Mouse (Mus musculus) liver, adult 2 months (tissue): ENCODE measurements around the gene Meaf6. TPM values are rescaled to one million over a fixed set of nuclear protein-coding genes. Genes with fewer than 3 reads are reported as not detected.

ENCODE experiments used
- DNase-seq: peaks from one replicate; pipeline ENCODE4 v3.0.0-alpha.2; 2011; ENCODE audit warnings: low read depth, low spot score; ENCODE audit errors: extremely low read depth
- H3K27ac ChIP-seq: fragments of 200-500 bp; replicated peaks from 2 replicates; pipeline ENCODE4 v1.5.1; 2012; ENCODE audit warnings: low read depth, mild to moderate bottlenecking, control low read depth, inconsistent platforms, low read length; ENCODE audit not compliant: insufficient read depth
- H3K27me3 ChIP-seq: fragments of 200-500 bp; 2 replicates; pipeline ENCODE4 v1.6.1; 2012; ENCODE audit warnings: mild to moderate bottlenecking, moderate library complexity, low read length, inconsistent platforms; ENCODE audit not compliant: control insufficient read depth, insufficient read depth
- H3K36me3 ChIP-seq: fragments of 200-500 bp; 2 replicates; pipeline ENCODE4 v1.6.1; 2012; ENCODE audit warnings: low read length, inconsistent platforms; ENCODE audit not compliant: control insufficient read depth, insufficient read depth
- H3K4me1 ChIP-seq: fragments of 200-500 bp; 2 replicates; pipeline ENCODE4 v1.6.1; 2011; ENCODE audit warnings: low read length; ENCODE audit not compliant: control insufficient read depth, insufficient read depth
- H3K4me3 ChIP-seq: fragments of 200-500 bp; 2 replicates; pipeline ENCODE4 v1.5.1; 2011; ENCODE audit warnings: low read depth, mild to moderate bottlenecking, control low read depth, low read length, moderate library complexity; ENCODE audit not compliant: insufficient read depth
- H3K79me2 ChIP-seq: fragments of 200-500 bp; 2 replicates; pipeline ENCODE4 v1.6.1; 2012; ENCODE audit warnings: inconsistent platforms, mild to moderate bottlenecking, low read length, moderate library complexity; ENCODE audit not compliant: control insufficient read depth, insufficient read depth
- H3K9ac ChIP-seq: fragments of 200-500 bp; 2 replicates; pipeline ENCODE4 v1.6.1; 2012; ENCODE audit warnings: low read depth, mild to moderate bottlenecking, control low read depth, inconsistent platforms, low read length
- CTCF ChIP-seq: fragments of 200-500 bp; IDR thresholded peaks from 2 replicates; pipeline ENCODE4 v1.5.1; 2011; ENCODE audit warnings: low read depth, low read length, control low read depth
- POLR2A ChIP-seq: fragments of 200-500 bp; IDR thresholded peaks from 2 replicates; pipeline ENCODE4 v1.6.1; 2011; ENCODE audit warnings: low read length, control low read depth; ENCODE audit not compliant: insufficient read depth; ENCODE audit errors: extremely low read depth
- WGBS: fragments of 180-500 bp; shearing (Covaris S2); methylation state at CpG from one replicate; pipeline ENCODE4 v1.1.7; 2018; 5-methylcytosine and 5-hydroxymethylcytosine counted together
- polyA plus RNA-seq: library from polyadenylated mRNA; depleted of rRNA; stranded (reverse); fragments of >200 nt; gene quantifications from 2 replicates; pipeline ENCODE4 v1.2.3, GENCODE M21; 2012
- total RNA-seq: library from RNA; depleted of rRNA; stranded (reverse); fragments of >200 nt; gene quantifications from 2 replicates; pipeline ENCODE4 v1.2.3, GENCODE M21; 2014

Gene Meaf6
- total and polyA plus RNA-seq, 2 experiments: 4.7 to 5.9 TPM

GRCm38 (mm10) chr4:125126761-125127160, 41.8 kb downstream of the Meaf6 start:
- peak overlapping the region; percentile 86 for H3K27ac ChIP-seq
- H3K36me3 ChIP-seq: peaks cover 2% of the 10 kb centered on the region; the same call in 1 of the 2 replicates
- WGBS: 67% methylated on average over 7 of the region's 7 CpGs
- H3K27me3 ChIP-seq: no peaks in the 10 kb centered on the region
- H3K4me3 ChIP-seq: peak overlapping the region; percentile 70
- DNase-seq: no peak
- TF ChIP-seq CTCF (no peak), POLR2A (no peak)
- H3K4me1 ChIP-seq: peaks cover 32% of the 10 kb centered on the region
- H3K9ac ChIP-seq: no peak overlapping the region; the same call in 1 of the 2 replicates
- no peaks in the 10 kb centered on the region; the same call in 1 of the 2 replicates for H3K79me2 ChIP-seq

- H3K36me3 ChIP-seq: no peaks in the 10 kb centered on the region
- peak within 1 kb of the TSS; percentile 74 for H3K9ac ChIP-seq
- H3K79me2 ChIP-seq: no peaks in the 10 kb centered on the region; the same call in 1 of the 2 replicates
- peak within 1 kb of the TSS; percentile 70 for H3K4me3 ChIP-seq
- H3K27ac ChIP-seq: peak within 1 kb of the TSS; percentile 86
- no peaks in the 10 kb centered on the region for H3K27me3 ChIP-seq
- DNase-seq: peak; percentile 75
- H3K4me1 ChIP-seq: peaks cover 25% of the 10 kb centered on the region
- under 1% methylated on average over 62 of the region's 62 CpGs for WGBS
- peak; percentile 73; the same call in 1 of the 2 replicates for TF ChIP-seq POLR2A
- no peak for TF ChIP-seq CTCF
Observed at GRCm38 (mm10) chr4:125127305-125128084, 42.6 kb downstream of the Meaf6 start, which contains the start of gene Zc3h12a. Zc3h12a (minus strand) TSS chr4:125127840.

GRCm38 (mm10) chr4:125131493-125131892, 46.6 kb downstream of the Meaf6 start:
- TF ChIP-seq CTCF (no peak), POLR2A (no peak)
- peaks cover 7% of the 10 kb centered on the region for H3K4me1 ChIP-seq
- no peaks in the 10 kb centered on the region for H3K27me3 ChIP-seq
- no peaks in the 10 kb centered on the region for H3K36me3 ChIP-seq
- H3K4me3 ChIP-seq: no peak overlapping the region
- no peak for DNase-seq
- H3K79me2 ChIP-seq: no peaks in the 10 kb centered on the region; the same call in 1 of the 2 replicates
- H3K9ac ChIP-seq: no peak overlapping the region
- WGBS: 64% methylated on average over 4 of the region's 4 CpGs
- H3K27ac ChIP-seq: no peak overlapping the region

GRCm38 (mm10) chr4:125132394-125132793, 47.5 kb downstream of the Meaf6 start:
- Histone ChIP-seq H3K4me3 (no peak overlapping the region), H3K27ac (no peak overlapping the region), H3K36me3 (no peaks in the 10 kb centered on the region), H3K9ac (no peak overlapping the region), H3K79me2 (no peaks in the 10 kb centered on the region), H3K27me3 (no peaks in the 10 kb centered on the region), H3K4me1 (peaks cover 4% of the 10 kb centered on the region; the same call in 1 of the 2 replicates)
- DNase-seq: peak; percentile 47
- 34% methylated on average over 5 of the region's 5 CpGs for WGBS
- TF ChIP-seq CTCF (peak; percentile 64), POLR2A (no peak)

GRCm38 (mm10) chr4:125134192-125134591, 49.3 kb downstream of the Meaf6 start:
- no peak overlapping the region for H3K9ac ChIP-seq
- H3K27ac ChIP-seq: no peak overlapping the region
- TF ChIP-seq CTCF (no peak), POLR2A (no peak)
- H3K36me3 ChIP-seq: no peaks in the 10 kb centered on the region
- H3K4me3 ChIP-seq: no peak overlapping the region
- H3K79me2 ChIP-seq: no peaks in the 10 kb centered on the region
- DNase-seq: no peak
- H3K4me1 ChIP-seq: no peaks in the 10 kb centered on the region
- 91% methylated on average over 4 of the region's 4 CpGs for whole genome bisulfite sequencing
- no peaks in the 10 kb centered on the region for H3K27me3 ChIP-seq

- H3K36me3 ChIP-seq: no peaks in the 10 kb centered on the region
- H3K27ac ChIP-seq: no peak overlapping the region
- TF ChIP-seq POLR2A (no peak), CTCF (no peak)
- H3K4me3 ChIP-seq: no peak overlapping the region
- H3K4me1 ChIP-seq: no peaks in the 10 kb centered on the region
- H3K79me2 ChIP-seq: no peaks in the 10 kb centered on the region
- no peak for DNase-seq
- no peaks in the 10 kb centered on the region for H3K27me3 ChIP-seq
- 85% methylated on average over 5 of the region's 5 CpGs for WGBS
- no peak overlapping the region for H3K9ac ChIP-seq
Observed at GRCm38 (mm10) chr4:125134631-125135030, 49.7 kb downstream of the Meaf6 start.
